Mouse (Mus musculus) embryonic facial prominence, embryonic 15.5 days (tissue): Measurements from ENCODE around the gene Hsd11b2. TPM values are rescaled to one million over a fixed set of nuclear protein-coding genes. Genes with fewer than 3 reads are reported as not detected.
A peak's percentile ranks its signal among the peaks of the same experiment; 100 is the strongest.

ENCODE experiments used
- ATAC-seq: fragments of 200-750 bp; cut with Nextera tagmentation; 2 replicates; pipeline ENCODE4 v1.8.0; 2017; ENCODE audit warnings: low read depth, moderate TSS enrichment; ENCODE audit not compliant: insufficient number of reproducible peaks, low FRiP score, low TSS enrichment
- H3K27ac ChIP-seq: fragments of 300-500 bp; sonication (generic); replicated peaks from 2 replicates; pipeline ENCODE4 v1.5.1; 2015; ENCODE audit warnings: mild to moderate bottlenecking, inconsistent platforms
- H3K27me3 ChIP-seq: fragments of 300-500 bp; sonication (generic); 2 replicates; pipeline ENCODE4 v1.6.1; 2015; ENCODE audit warnings: inconsistent platforms
- H3K36me3 ChIP-seq: fragments of 300-500 bp; sonication (generic); 2 replicates; pipeline ENCODE4 v1.6.1; 2015; ENCODE audit warnings: mild to moderate bottlenecking, inconsistent platforms
- H3K4me1 ChIP-seq: fragments of 300-500 bp; sonication (generic); 2 replicates; pipeline ENCODE4 v1.6.1; 2015; ENCODE audit warnings: inconsistent platforms
- H3K4me2 ChIP-seq: fragments of 300-500 bp; sonication (generic); replicated peaks from 2 replicates; pipeline ENCODE4 v1.6.1; 2015; ENCODE audit warnings: mild to moderate bottlenecking, inconsistent platforms
- H3K4me3 ChIP-seq: fragments of 300-500 bp; sonication (generic); replicated peaks from 2 replicates; pipeline ENCODE4 v1.5.1; 2015; ENCODE audit warnings: mild to moderate bottlenecking, inconsistent platforms
- H3K9ac ChIP-seq: fragments of 300-500 bp; sonication (generic); 2 replicates; pipeline ENCODE4 v1.6.1; 2015; ENCODE audit warnings: inconsistent platforms
- H3K9me3 ChIP-seq: fragments of 300-500 bp; sonication (generic); replicated peaks from 2 replicates; pipeline ENCODE4 v1.6.1; 2016; ENCODE audit warnings: inconsistent platforms
- WGBS: fragments of 180-500 bp; shearing (Covaris S2); methylation state at CpG from one replicate; pipeline ENCODE4 v1.1.7; 2015; 5-methylcytosine and 5-hydroxymethylcytosine counted together
- polyA plus RNA-seq: library from polyadenylated mRNA; unstranded; fragments of >200 nt; fragmentation: Nextera tagmentation; extraction: Ambion mirVana; gene quantifications from 2 replicates; pipeline ENCODE4 v1.2.1, GENCODE M21; 2015

Hsd11b2 gene
- polyA plus RNA-seq, 1 experiment from 2014 or later: 1.4 TPM

DNA sequence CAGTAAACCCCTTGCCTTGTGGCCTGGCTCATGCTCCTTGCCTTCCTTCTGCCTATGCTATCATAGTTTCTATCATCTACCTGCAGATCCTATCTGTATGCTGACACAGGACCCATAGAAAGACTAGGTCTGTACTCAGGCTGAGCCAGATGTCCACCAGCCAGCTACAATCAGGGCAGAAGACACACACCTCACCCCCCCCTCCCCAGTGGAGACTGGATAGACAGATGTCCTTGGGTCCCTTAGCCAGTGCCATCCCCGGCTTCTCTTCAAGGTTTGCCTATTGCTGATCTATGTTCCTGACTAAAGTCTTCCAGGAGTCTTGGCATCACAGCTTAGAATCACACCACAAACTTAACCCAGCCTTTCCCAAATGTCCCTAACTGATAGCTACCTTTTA is 9.7 kb downstream of the Hsd11b2 start:
- Histone ChIP-seq H3K27ac (no peak overlapping the region), H3K9ac (no peak overlapping the region), H3K9me3 (no peaks in the 10 kb centered on the region), H3K4me3 (no peak overlapping the region), H3K36me3 (peaks cover 45% of the 10 kb centered on the region), H3K4me1 (no peaks in the 10 kb centered on the region), H3K4me2 (no peak overlapping the region), H3K27me3 (no peaks in the 10 kb centered on the region)
- ATAC-seq: no peak
- 94% methylated on average over 1 of the region's 1 CpGs for WGBS

DNA sequence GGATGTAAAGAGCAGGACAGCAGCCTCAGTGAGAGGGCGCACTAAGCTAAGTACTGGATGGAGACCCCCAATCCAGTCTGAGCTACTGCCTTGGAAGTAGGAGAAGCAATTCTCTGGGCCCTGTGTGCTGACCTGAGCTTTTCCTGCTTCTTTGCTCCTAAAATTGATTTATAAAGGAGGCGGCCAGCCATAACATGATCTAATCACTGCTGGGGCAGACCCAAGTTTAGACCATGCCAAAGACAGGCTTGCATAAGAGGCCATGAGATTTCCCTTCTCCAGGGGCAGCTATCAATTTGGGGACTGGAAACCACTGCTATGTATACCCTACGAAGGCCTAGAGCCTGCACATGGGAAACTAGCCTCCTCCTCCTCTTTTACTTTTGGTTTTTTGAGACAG is 10.7 kb downstream of the Hsd11b2 start:
- Histone ChIP-seq H3K36me3 (peaks cover 39% of the 10 kb centered on the region; the same call in 1 of the 2 replicates), H3K27me3 (no peaks in the 10 kb centered on the region), H3K9me3 (no peaks in the 10 kb centered on the region), H3K4me3 (no peak overlapping the region), H3K9ac (no peak overlapping the region), H3K4me1 (peaks cover 8% of the 10 kb centered on the region; the same call in 1 of the 2 replicates), H3K27ac (no peak overlapping the region), H3K4me2 (no peak overlapping the region)
- 77% methylated on average over 3 of the region's 3 CpGs for WGBS
- no peak for ATAC-seq

DNA sequence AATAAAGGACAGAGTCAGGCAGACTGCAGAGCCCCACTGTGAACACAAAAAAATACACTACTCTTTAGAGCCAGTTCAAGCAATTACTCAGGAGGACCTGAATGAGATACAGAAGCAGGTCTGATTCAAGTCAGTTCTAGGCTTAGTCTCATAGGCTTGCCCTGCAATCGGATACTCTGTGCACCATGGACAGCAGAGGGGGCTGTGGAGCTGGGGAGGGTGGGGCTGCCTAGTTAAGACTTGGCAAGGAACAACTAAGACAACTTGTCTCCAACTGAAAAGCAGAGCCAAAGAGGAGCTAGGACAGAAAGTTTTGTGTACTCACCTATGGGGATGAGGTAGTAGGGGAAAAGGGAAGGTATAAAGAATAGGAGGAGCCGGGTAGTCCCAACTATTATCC is 13.2 kb downstream of the Hsd11b2 start:
- no peaks in the 10 kb centered on the region for H3K9me3 ChIP-seq
- H3K4me2 ChIP-seq: no peak overlapping the region
- H3K4me3 ChIP-seq: no peak overlapping the region
- peaks cover 8% of the 10 kb centered on the region; the same call in 1 of the 2 replicates for H3K4me1 ChIP-seq
- ATAC-seq: no peak
- H3K9ac ChIP-seq: no peak overlapping the region
- peaks cover 32% of the 10 kb centered on the region for H3K36me3 ChIP-seq
- H3K27me3 ChIP-seq: no peaks in the 10 kb centered on the region
- no peak overlapping the region for H3K27ac ChIP-seq
- 59% methylated on average over 2 of the region's 2 CpGs for WGBS

DNA sequence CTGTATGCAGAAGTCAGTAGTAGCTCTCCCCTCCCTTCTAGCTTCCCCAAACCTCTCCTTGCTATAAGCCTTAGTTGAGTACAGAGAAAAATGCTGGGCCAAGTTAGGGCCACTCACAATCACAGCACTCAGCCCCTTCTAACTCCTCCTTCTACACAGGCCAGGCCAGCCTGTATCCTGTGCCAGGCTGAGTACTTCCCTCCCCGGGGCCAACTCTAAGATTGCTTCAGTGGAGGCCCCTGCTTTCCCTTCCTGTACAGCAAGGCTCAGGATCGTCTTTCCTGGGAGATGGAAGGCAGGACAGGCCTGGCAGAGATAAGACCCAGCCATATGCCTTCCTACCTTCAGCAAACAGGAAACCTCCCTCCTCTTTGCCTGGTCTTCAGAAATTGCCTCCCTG is 14.9 kb downstream of the Hsd11b2 start:
- peaks cover 8% of the 10 kb centered on the region; the same call in 1 of the 2 replicates for H3K4me1 ChIP-seq
- no peaks in the 10 kb centered on the region for H3K27me3 ChIP-seq
- 4% methylated on average over 2 of the region's 2 CpGs for WGBS
- no peak overlapping the region for H3K4me2 ChIP-seq
- no peak overlapping the region for H3K9ac ChIP-seq
- ATAC-seq: peak; percentile 63
- H3K4me3 ChIP-seq: no peak overlapping the region
- no peaks in the 10 kb centered on the region for H3K9me3 ChIP-seq
- H3K36me3 ChIP-seq: peaks cover 46% of the 10 kb centered on the region
- peak overlapping the region; percentile 48; the same call in 1 of the 2 replicates for H3K27ac ChIP-seq

DNA sequence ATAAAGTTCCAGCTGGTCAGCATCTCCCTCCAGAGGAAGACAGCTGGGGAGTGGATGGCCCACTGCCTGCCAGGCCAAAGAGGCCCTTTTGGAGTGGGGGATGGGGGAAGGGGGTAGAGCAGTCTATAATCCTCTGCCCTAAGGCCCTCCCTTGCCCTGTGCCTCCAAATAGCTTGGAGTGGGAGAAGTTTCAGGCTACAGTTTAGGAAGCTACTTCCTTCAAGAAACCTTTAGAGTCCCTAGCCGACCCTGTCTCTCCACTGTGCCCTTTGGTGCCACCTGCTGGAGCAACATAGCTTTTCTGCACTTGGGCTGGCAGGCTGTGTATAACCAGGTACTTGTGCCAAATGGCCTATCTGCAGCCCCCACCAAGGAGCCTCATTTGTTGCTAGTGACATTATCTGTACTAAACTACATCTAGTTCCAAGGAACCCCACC is 15.4 kb downstream of the Hsd11b2 start:
- Histone ChIP-seq H3K4me3 (no peak overlapping the region), H3K9ac (no peak overlapping the region), H3K9me3 (no peaks in the 10 kb centered on the region), H3K27me3 (no peaks in the 10 kb centered on the region), H3K4me1 (peaks cover 8% of the 10 kb centered on the region; the same call in 1 of the 2 replicates), H3K36me3 (peaks cover 46% of the 10 kb centered on the region), H3K27ac (peak overlapping the region; percentile 48; the same call in 1 of the 2 replicates), H3K4me2 (no peak overlapping the region)
- 0% methylated on average over 1 of the region's 1 CpGs for WGBS
- no peak; the same call in 1 of the 2 replicates for ATAC-seq

DNA sequence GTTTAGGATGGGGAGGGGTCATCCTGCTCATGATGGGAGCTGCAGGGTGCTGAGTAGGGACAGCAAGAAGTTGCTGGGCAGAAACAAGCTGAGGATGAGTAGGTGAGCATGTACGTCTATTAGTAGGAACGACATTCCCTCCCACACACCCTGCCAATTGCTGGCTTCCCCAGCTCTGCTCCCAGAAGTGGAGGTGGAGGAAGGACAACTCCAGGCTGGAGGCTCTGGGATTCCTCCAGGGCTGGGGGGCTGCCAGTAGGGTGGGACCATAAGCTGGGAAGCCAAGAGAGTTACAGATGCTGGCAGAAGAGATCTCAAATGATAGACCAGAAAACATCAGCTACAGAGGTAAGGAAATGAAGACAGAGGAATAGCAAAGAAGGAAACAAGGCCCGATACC is 18.0 kb downstream of the Hsd11b2 start:
- ATAC-seq: no peak
- WGBS: 84% methylated on average over 3 of the region's 3 CpGs
- no peaks in the 10 kb centered on the region for H3K27me3 ChIP-seq
- no peak overlapping the region for H3K4me2 ChIP-seq
- H3K4me3 ChIP-seq: no peak overlapping the region
- H3K27ac ChIP-seq: no peak overlapping the region
- peaks cover 8% of the 10 kb centered on the region; the same call in 1 of the 2 replicates for H3K4me1 ChIP-seq
- no peak overlapping the region for H3K9ac ChIP-seq
- no peaks in the 10 kb centered on the region for H3K9me3 ChIP-seq
- H3K36me3 ChIP-seq: peaks cover 36% of the 10 kb centered on the region

DNA sequence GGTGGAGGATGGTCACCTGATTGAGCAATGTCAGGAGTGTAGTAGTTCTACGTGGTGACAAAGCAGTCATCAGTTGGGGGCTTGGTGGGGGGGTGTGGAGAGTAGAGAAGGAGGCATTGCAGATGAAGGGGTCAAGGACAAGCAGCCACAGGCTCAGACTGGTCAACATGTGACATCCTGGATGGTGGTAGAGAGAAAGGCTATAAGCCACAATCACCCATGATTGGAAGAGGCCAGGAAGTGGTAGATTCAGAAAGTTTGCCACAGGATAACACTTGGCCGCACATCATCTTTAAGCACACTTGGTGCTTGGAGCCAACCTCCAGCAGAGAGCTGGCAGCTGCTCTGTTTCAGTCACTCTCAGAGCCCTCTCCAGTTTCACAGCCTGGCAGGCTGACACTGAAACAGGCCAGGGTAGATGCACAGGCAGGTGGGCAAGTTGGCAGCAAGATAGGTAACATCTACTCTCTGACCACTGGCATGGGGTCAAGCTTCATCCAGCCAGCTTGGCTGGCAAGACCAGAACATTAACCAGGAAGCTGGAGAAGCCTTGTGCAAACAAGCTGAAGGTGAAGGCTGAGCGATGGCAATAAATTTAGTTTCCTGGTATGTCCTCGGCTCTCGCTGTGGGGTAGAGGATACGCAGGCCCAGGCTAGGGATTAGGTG is 18.6 kb downstream of the Hsd11b2 start:
- 80% methylated on average over 6 of the region's 6 CpGs for WGBS
- Histone ChIP-seq H3K9ac (no peak overlapping the region), H3K4me1 (peaks cover 8% of the 10 kb centered on the region; the same call in 1 of the 2 replicates), H3K36me3 (peaks cover 42% of the 10 kb centered on the region), H3K9me3 (no peaks in the 10 kb centered on the region), H3K4me3 (no peak overlapping the region), H3K27ac (no peak overlapping the region), H3K27me3 (no peaks in the 10 kb centered on the region), H3K4me2 (no peak overlapping the region)
- no peak for ATAC-seq

DNA sequence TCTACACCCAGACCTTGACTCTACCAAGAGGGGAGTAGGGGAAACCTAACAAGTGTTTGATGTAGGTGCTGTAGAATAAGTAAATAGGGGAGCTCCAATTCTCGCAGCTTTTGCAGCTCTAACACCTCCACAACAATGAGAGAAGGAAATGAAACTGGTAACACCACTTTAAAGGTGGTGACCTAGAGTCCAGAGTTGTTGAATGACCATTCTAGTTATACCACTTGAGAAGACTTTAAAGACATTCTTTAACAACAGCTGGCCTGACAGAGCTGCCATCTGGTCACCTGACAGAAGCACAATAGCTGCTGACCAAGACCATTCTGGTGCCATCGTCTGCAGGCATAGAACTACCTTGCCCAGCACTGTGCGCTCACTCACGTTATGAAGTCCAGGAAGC is 20.4 kb downstream of the Hsd11b2 start:
- Histone ChIP-seq H3K4me2 (no peak overlapping the region), H3K36me3 (peaks cover 42% of the 10 kb centered on the region), H3K9ac (no peak overlapping the region), H3K9me3 (no peaks in the 10 kb centered on the region), H3K4me1 (peaks cover 4% of the 10 kb centered on the region; the same call in 1 of the 2 replicates), H3K27ac (no peak overlapping the region), H3K27me3 (no peaks in the 10 kb centered on the region), H3K4me3 (no peak overlapping the region)
- 88% methylated on average over 4 of the region's 4 CpGs for WGBS
- ATAC-seq: no peak

DNA sequence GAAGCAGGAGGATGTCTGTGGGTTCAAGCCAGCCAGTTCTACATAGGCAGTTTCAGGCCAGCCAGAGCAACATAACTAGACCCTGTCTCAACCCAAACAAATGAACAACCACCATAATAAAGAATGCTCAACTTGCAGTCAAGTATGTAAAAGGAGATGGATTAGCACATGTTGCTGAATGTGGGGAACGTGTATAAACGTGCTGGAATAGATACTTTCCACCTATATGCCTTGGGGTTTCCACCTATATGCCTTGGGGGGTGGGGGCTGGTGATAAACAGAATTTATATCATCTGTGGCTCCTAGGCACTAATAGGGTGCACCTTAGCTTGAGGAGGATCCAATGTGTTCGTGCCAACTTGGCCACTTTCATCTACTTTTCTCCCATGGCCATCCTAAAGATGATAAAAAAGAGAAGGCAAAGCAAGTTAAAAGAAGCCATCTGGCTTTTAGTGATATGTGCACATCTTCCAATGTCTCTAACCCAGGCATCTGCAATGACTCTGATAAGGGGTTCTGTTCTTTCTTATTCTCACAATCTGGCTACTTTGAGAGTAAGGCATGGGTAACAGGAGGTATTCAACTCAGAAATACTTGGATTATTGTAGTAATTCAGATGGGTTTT is 23.6 kb downstream of the Hsd11b2 start:
- H3K4me3 ChIP-seq: no peak overlapping the region
- H3K9me3 ChIP-seq: no peaks in the 10 kb centered on the region
- H3K4me1 ChIP-seq: peaks cover 34% of the 10 kb centered on the region
- no peak for ATAC-seq
- no peak overlapping the region for H3K9ac ChIP-seq
- H3K36me3 ChIP-seq: peaks cover 29% of the 10 kb centered on the region
- no peak overlapping the region for H3K4me2 ChIP-seq
- H3K27me3 ChIP-seq: no peaks in the 10 kb centered on the region
- whole genome bisulfite sequencing: 74% methylated on average over 3 of the region's 3 CpGs
- H3K27ac ChIP-seq: no peak overlapping the region

DNA sequence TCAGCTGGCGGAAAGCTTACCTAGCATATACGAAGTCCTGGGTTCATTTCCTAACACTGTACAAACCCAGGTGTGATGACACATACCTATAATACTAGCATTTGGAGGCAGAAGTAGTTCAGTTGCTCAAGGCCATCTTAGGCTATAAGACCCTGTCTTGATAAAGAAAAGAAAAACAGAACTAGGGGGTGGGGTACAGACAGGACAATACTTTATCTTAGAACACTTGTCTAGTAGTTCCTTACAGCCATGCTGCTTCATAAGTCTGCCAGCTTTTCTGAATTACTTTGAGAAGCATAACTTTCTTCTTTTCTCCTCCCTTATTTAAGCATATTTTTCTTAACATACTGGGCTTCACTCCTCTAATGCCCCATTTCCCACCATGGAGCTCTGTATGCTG is 24.3 kb downstream of the Hsd11b2 start:
- 85% methylated on average over 2 of the region's 2 CpGs for WGBS
- H3K4me1 ChIP-seq: peaks cover 35% of the 10 kb centered on the region
- H3K27me3 ChIP-seq: no peaks in the 10 kb centered on the region
- H3K27ac ChIP-seq: no peak overlapping the region
- no peak overlapping the region for H3K9ac ChIP-seq
- H3K4me2 ChIP-seq: no peak overlapping the region
- peaks cover 22% of the 10 kb centered on the region for H3K36me3 ChIP-seq
- no peaks in the 10 kb centered on the region for H3K9me3 ChIP-seq
- H3K4me3 ChIP-seq: no peak overlapping the region
- no peak for ATAC-seq

DNA sequence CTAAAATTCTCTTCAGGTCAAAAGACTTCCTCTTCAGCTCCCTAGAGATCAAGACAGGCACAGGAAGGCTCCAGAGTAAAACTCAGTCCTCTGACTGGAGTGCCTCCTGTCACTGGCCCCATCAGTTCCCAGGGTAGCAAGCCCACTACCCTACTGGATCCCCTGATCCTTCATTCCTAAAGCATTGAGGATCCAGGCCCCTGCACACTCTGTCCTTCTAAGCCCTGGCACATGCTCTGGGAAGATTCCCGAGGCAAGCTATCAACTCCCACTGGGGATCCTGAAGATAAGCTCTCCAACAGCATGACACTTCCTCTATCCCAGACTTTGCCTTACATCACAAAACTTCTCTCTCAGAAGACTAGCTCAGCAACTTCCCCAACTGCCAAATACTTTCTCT is 25.1 kb downstream of the Hsd11b2 start:
- 43% methylated on average over 1 of the region's 1 CpGs for WGBS
- H3K9ac ChIP-seq: no peak overlapping the region
- H3K9me3 ChIP-seq: no peaks in the 10 kb centered on the region
- no peak overlapping the region for H3K27ac ChIP-seq
- H3K4me3 ChIP-seq: no peak overlapping the region
- no peak for ATAC-seq
- no peaks in the 10 kb centered on the region for H3K27me3 ChIP-seq
- H3K4me2 ChIP-seq: no peak overlapping the region
- H3K4me1 ChIP-seq: peaks cover 35% of the 10 kb centered on the region
- H3K36me3 ChIP-seq: peaks cover 15% of the 10 kb centered on the region
